Mouse (Mus musculus) fibroblast of lung, adult 2 months (primary cell): ENCODE data around the gene Fastkd2.

Source experiments
- DNase-seq: peaks from one replicate; pipeline ENCODE4 v3.0.0-alpha.2; 2011; ENCODE audit warnings: low read depth

Gene Fastkd2

DNA sequence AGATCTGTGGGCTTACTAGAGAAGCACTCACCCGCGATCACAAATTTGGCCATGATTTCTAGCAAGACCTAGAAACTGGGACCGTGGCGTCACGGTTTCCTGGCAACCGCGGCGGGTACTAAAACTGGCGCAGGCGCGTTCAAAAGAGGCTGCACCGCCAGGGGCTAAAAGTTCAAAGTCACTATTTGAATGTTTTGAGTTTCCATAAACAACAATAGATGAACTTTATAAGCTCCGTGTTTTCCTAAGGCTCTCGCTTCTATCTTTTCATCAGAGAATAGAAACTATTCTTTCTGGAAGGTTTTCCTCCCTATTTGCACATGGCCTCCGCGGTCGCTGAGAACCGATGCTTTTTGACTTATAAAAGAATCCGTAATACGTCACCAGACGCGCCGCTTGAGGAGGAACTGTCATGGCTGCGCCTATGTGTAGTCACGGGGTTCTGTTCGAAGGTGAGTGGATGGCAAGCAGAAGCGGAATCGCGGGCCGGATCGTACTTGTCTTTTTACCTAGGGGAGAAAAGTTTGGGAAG lies at the start of gene Fastkd2, which contains the start of gene Mdh1b:
Fastkd2 (plus strand) TSS at position 375 of the 532 bp plus-strand sequence.
Mdh1b (minus strand) TSS at position 79 of the 532 bp plus-strand sequence.
- peak; percentile 90 for DNase-seq

- no peak for DNase-seq
These were observed 43.6 kb upstream of the Fastkd2 start, which contains the start of gene Dytn for GRCm38 (mm10) chr1:63686827-63687226. Dytn (minus strand) TSS chr1:63686927.

DNA sequence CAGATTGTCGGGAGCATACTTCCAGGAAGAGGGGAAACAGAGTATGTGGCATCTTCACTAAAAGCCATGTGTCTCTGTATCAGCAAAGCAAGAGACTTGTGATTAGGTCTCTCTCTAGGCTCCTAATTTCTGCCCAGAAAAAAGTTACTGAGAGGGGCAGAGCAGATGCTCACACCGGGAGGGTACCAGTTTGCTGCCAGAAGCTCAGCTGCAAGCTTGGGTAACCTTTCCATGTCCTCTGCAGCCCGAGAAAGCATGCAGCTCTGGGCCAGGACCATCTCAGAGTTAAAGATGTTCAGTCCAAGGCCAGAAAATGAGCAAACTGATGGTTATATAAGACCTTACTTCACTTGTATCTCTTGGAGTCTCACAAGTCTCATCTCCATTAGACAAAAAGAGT lies 33.6 kb upstream of the Fastkd2 start:
- DNase-seq: no peak

- DNase-seq: no peak
These were observed 24.7 kb upstream of the Fastkd2 start for GRCm38 (mm10) chr1:63705733-63706132.

DNA sequence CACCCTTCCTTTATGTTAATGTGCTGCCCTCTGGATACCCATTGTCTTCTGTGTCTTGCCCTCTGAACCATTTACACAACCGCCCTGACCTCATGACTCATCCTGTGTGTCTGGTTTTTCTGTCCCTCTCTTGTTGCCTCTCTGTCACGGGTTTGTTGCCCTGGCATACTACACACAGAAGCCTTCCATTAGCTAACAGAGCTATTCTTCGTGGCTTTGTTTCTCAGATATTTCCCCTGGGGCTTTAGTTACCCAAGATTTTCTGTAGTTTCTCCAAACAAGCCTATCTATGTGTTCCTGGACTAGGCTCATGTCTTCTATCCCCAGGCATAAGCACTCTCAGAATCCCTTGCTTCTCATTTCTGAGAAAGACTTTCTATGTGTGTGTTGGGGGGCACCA lies 21.5 kb upstream of the Fastkd2 start:
- no peak for DNase-seq

DNA sequence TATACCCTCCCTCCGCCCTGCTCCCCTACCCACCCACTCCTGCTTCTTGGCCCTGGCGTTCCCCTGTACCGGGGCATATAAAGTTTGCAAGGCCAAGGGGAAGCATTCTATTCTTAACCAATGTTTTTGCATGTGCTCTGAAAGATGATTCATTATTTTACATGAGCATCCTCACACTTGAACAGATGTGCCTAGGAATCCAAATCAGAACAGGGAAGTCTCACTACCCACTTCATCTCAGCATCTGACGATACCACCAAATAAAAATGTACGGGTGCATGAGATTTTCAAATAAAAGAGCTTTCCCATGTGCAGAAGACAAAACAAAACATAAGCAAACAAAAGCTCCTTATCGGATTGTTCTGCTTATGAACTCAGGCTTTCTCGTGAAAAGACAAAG lies 10.3 kb upstream of the Fastkd2 start:
- no peak for DNase-seq

- DNase-seq: no peak
These were observed 618 bp upstream of the Fastkd2 start for GRCm38 (mm10) chr1:63729796-63730195.

DNA sequence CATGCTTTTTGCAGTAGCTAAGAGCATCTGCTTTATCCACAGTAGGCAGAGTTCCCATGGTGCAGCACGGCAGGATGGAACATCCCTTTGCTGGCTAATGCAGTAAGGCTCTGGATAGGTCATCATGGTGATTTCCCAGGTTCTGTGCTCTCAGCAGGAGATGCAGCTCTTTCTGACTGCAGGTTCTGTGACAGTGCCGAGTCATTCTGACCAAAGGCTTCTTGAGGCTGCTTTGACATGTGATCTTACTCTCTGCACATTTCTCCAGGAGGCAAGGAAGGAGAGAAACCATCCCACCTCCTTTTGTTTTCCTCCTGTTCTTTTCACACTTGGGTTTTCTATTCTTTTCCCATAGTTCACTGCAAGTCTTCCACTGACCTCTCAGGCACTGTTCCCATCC lies 25.6 kb downstream of the Fastkd2 start:
- no peak for DNase-seq

- DNase-seq: peak; percentile 74
These were observed 32.8 kb downstream of the Fastkd2 start for GRCm38 (mm10) chr1:63763212-63763694.

DNA sequence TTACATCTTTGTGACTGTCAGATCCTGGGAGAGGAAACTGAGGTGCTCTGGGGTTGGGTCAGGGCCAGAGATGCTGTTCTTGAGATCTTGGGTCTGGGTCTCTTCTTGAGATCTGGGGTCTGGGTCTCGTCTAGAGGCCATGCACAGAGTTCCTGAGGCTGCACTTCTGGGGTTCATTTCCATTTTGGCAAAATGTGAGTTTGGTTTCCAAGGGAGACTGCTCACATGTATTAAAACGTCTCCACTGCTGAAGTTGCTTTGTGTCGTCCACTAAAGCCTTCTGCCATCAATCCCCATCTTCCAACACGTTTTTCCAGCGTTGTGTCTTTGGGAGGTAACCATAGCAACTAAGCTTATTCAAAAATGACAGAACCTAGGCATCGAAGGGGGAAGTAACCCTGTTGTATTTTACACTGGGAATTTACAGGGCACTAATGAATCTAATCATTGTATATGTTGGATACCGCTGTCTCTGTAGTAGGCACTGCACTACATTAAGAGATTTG lies 33.5 kb downstream of the Fastkd2 start:
- DNase-seq: no peak

DNA sequence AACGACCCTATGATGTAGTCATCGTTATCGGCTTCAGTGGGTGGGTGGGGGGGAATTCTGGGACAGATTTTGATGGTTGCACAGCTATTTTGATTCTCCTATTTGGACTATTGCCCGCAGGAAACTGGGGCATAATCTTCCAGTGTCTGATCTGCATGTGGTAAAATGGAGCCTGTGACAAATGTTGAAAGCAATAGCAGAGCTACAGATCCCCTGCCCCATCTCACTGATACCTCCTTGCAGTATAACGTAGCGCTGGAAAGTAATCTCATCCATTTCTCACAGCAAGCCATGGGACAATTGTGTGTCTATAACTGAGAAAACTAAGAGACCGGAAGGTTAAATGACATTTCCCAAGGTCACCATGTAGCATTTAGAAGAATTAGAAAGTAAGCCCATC lies 34.0 kb downstream of the Fastkd2 start:
- no peak for DNase-seq

DNA sequence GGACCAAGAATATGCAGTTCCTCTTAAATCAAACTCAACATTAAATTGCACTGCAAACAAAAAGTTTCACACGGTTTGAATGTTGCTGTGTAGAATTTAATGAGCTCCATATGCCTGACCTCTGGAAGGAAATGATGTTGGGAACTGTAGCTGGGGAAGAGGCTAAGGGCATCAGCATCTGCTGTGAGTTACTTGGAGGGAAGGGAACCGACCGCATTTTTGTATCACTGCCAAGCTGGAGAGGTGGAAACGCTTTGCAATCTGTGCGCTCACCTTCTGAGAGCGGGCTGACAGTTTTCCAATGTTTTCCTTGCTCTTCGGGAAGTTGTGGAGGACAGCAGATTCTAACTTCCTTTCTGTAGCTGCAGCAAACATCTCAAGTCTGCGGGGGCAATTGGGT lies 37.7 kb downstream of the Fastkd2 start:
- peak; percentile 62 for DNase-seq

DNA sequence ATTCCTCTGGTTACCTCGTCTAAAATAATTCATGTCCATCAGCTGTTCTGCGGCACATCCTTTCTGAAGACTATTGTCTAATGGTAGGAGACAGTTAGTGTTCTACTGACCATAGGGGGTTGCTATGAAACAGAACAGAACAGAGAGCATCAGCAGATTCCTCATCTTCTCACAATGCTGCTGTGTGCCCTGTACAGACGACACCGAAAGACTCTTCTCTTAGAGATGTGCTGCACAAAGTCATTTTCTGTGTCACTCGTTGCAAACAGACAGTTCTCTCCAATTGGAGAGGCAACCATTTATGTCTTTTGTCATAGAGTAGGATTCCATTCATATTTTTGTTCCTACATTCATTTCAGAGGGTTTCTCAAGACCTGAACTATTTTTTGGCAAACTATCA lies 38.8 kb downstream of the Fastkd2 start, which contains the start of gene 4933402D24Rik:
4933402D24Rik (minus strand) TSS at position 101 of the 400 bp plus-strand sequence.
- no peak for DNase-seq

GRCm38 (mm10) chr1:63770309-63770708 lies 39.9 kb downstream of the Fastkd2 start:
- no peak for DNase-seq

GRCm38 (mm10) chr1:63776396-63776795 lies 46.0 kb downstream of the Fastkd2 start:
- DNase-seq: peak; percentile 40

DNA sequence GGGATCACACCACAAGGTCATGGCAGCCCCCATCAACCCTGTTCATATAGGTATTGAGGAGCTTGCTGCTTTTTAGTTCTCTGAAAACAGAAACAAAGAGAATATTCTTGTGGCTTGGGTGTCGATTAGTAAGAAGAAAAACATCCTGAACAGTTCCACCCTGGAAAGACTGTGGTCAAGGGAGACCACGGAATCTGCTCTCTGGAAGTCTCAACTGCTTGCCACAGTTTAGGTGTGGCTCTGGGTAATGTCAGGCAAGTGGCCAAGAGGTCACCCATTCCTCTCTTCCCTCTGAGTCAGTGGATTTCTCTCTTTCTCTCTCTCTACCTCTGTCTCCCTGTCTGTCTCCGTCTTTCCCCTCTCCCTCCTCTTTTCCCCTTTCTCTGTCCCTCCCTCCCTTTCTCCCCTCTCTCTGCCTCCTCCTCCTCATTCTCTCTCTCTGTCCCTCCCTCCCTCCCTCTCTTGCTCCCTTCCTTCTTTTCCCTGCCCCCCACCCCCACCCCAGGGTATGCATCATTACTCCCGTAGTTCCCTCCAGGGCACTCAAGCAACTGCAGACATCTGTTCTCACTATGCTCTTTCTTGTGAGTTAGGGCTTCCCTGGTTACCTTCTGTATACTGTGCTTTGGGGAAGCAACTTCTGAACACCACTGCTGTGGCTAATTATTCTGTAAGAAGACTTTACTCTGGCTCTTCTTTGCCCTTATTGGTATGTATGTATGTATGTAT lies 46.7 kb downstream of the Fastkd2 start:
- peak; percentile 85 for DNase-seq

GRCm38 (mm10) chr1:63794326-63794725 lies 63.9 kb downstream of the Fastkd2 start:
- peak; percentile 23 for DNase-seq
